Mouse (Mus musculus) spleen, postnatal 10 days (tissue): Measurements from ENCODE around the gene Zfp941.
"Not testable (repeated sequence)": the region's sequence is repeated elsewhere in the genome, so short reads cannot be mapped to it uniquely, and the experiment has no call there.

Experiments
- DNase-seq, 2 experiments: peaks; one replicate each; pipeline ENCODE4 v3.0.0; 2021 to 2022; ENCODE audit warnings: low spot score in 2 of 2

Gene Zfp941

GRCm38 (mm10) chr7:140780548-140780947 lies 41.4 kb downstream of the Zfp941 start:
- DNase-seq = no peak

DNA sequence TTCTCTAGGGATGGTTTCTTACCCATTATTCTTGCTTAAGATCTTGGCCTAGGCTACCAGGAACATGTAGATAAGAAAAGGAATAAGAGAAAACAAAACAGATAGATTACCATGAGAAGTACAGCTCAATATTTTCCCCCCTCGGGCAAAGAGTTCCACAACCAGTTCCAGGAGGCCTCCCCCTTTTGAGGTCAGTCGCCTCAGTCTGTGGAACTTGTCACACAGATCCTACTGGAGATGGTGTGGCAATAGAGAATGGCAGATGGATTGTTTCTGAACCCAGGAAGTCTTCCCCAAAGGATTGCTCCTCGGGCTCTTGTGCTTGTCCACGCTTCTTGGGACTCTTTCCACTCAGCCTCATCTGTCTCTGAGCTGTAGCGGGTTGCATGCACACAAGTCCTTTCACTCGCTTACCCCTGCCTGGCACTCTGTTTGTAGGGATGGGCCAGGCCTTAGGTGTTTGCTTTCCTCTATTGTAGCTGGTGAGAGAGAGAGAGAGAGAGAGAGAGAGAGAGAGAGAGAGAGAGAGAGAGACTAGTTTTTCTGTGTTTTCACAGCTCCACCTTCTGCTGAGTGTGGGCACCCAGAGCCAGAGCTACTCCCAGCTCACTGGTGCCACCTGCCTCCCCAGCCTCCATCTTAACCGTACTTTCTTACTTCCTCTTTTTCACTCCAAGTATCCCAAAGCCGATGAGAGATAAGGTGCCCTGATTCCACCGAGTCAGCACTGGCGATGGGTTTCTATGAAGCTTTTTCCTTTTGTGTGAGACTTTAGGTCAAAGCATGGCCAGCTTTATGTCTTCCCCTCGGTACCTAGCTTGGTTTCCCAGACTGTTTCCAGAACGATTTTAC lies 55.9 kb downstream of the Zfp941 start:
- DNase-seq = no peak

- not testable (repeated sequence) for DNase-seq
These were observed 56.6 kb downstream of the Zfp941 start for GRCm38 (mm10) chr7:140765391-140765790.

GRCm38 (mm10) chr7:140763447-140764020 lies 58.4 kb downstream of the Zfp941 start, which contains the start of gene Cyp2e1:
Cyp2e1 (plus strand) TSS chr7:140763739.
- no peak for DNase-seq

- DNase-seq = no peak
These were observed 61.3 kb downstream of the Zfp941 start for GRCm38 (mm10) chr7:140760647-140761046.
